Mouse (Mus musculus): Measurements from ENCODE around the gene Tmx4. TPM values are rescaled to one million over a fixed set of nuclear protein-coding genes. Genes with fewer than 3 reads are reported as not detected.

The Tmx4 gene
- total and polyA plus RNA-seq, 2 experiments from 2014 or later: 65.6 to 161 TPM

DNA sequence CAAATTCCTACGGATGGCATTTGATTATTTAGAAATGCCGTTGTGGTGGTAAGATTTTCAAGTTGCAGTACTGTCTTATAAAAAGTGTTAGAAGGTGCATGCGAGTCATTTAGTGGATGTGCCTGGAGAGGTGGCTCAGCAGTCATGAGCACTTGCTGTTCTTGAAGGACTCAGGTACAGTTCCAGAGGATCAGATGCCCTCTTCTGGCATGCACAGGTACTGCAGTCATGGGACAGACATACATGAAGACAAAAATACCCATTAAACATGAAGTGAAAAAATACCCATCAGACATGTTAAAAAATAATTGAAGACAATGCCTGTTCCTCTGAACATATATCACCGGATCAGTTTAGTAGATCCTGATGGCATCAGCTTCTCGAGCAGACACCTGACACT is 29.7 kb upstream of the Tmx4 start:
- peak; percentile 71 for TF ChIP-seq CTCF (IDR thresholded peaks at IDR 0.05; ENCODE audit: low read depth)
- Histone ChIP-seq H3K4me3 (ENCODE audit: low read depth, low read length) (no peak overlapping the region), H3K9me3 (ENCODE audit: low read length) (no peaks in the 10 kb centered on the region), H3K4me2 (ENCODE audit: low read depth) (no peak overlapping the region), H3K27me3 (ENCODE audit: insufficient read depth, low read length) (no peaks in the 10 kb centered on the region), H3K4me1 (ENCODE audit: insufficient read depth) (no peaks in the 10 kb centered on the region), H3K36me3 (ENCODE audit: insufficient read depth) (no peaks in the 10 kb centered on the region), H3K9ac (no peak overlapping the region), H3K27ac (ENCODE audit: low read depth, low read length) (no peak overlapping the region)
- ATAC-seq (no peak), DNase-seq (peak; percentile 33)
- 81% methylated on average over 5 of the region's 5 CpGs for WGBS

GRCm38 (mm10) chr2:134656477-134656876 is 12.5 kb upstream of the Tmx4 start:
- no peak overlapping the region for H3K4me2 ChIP-seq (ENCODE audit: low read depth)
- TF ChIP-seq CTCF (IDR thresholded peaks at IDR 0.05; ENCODE audit: low read depth): no peak
- 31% methylated on average over 4 of the region's 4 CpGs for WGBS

GRCm38 (mm10) chr2:134654668-134655067 is 10.7 kb upstream of the Tmx4 start:
- Histone ChIP-seq H3K36me3 (ENCODE audit: insufficient read depth) (no peaks in the 10 kb centered on the region), H3K4me1 (ENCODE audit: insufficient read depth) (no peaks in the 10 kb centered on the region), H3K4me2 (ENCODE audit: low read depth) (no peak overlapping the region), H3K9ac (no peak overlapping the region), H3K4me3 (ENCODE audit: low read depth, low read length) (no peak overlapping the region), H3K9me3 (ENCODE audit: low read length) (no peaks in the 10 kb centered on the region), H3K27me3 (ENCODE audit: insufficient read depth, low read length) (no peaks in the 10 kb centered on the region), H3K27ac (ENCODE audit: low read depth, low read length) (no peak overlapping the region)
- DNase-seq (no peak), ATAC-seq (no peak)
- TF ChIP-seq CTCF (IDR thresholded peaks at IDR 0.05; ENCODE audit: low read depth): no peak

More at GRCm38 (mm10) chr2:134656477-134656876, 12.5 kb upstream of the Tmx4 start:
- Histone ChIP-seq H3K36me3 (ENCODE audit: insufficient read depth) (no peaks in the 10 kb centered on the region), H3K4me1 (ENCODE audit: insufficient read depth) (no peaks in the 10 kb centered on the region), H3K9me3 (ENCODE audit: low read length) (no peaks in the 10 kb centered on the region), H3K9ac (no peak overlapping the region), H3K27me3 (ENCODE audit: insufficient read depth, low read length) (no peaks in the 10 kb centered on the region), H3K27ac (ENCODE audit: low read depth, low read length) (no peak overlapping the region), H3K4me3 (ENCODE audit: low read depth, low read length) (no peak overlapping the region)
- no peak for ATAC-seq
- DNase-seq: no peak

DNA sequence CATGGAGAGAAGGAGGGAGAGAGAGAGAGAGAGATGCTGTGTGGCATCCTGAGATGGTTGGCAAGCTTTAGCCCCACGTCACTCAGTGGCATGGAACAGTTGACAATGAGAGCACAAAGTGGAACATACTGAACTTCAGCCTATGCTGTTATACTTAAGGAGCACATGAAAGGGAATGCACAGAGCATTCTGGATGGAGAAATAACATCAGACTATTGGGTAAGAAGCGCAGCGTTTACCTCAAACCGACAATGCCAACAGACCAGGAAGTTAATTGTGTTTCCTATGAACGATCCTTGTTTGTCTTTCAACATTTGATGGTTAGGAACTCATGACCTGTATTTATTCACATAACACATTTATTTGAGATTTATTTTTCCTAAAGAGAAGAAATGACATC is 8.8 kb upstream of the Tmx4 start:
- Histone ChIP-seq H3K4me3 (ENCODE audit: low read depth, low read length) (no peak overlapping the region), H3K9ac (no peak overlapping the region), H3K27me3 (ENCODE audit: insufficient read depth, low read length) (no peaks in the 10 kb centered on the region), H3K9me3 (ENCODE audit: low read length) (no peaks in the 10 kb centered on the region), H3K4me2 (ENCODE audit: low read depth) (no peak overlapping the region), H3K36me3 (ENCODE audit: insufficient read depth) (no peaks in the 10 kb centered on the region), H3K27ac (ENCODE audit: low read depth, low read length) (no peak overlapping the region), H3K4me1 (ENCODE audit: insufficient read depth) (peaks cover 5% of the 10 kb centered on the region; the same call in 1 of the 2 replicates)
- DNase-seq (no peak), ATAC-seq (no peak)
- no peak for TF ChIP-seq CTCF (IDR thresholded peaks at IDR 0.05; ENCODE audit: low read depth)
- WGBS: 84% methylated on average over 5 of the region's 5 CpGs

- Histone ChIP-seq H3K4me1 (ENCODE audit: insufficient read depth) (peaks cover 22% of the 10 kb centered on the region; the same call in 1 of the 2 replicates), H3K9me3 (ENCODE audit: low read length) (no peaks in the 10 kb centered on the region), H3K4me2 (ENCODE audit: low read depth) (no peak overlapping the region), H3K27ac (ENCODE audit: low read depth, low read length) (no peak overlapping the region), H3K36me3 (ENCODE audit: insufficient read depth) (no peaks in the 10 kb centered on the region), H3K9ac (no peak overlapping the region), H3K4me3 (ENCODE audit: low read depth, low read length) (no peak overlapping the region), H3K27me3 (ENCODE audit: insufficient read depth, low read length) (no peaks in the 10 kb centered on the region)
- TF ChIP-seq CTCF (IDR thresholded peaks at IDR 0.05; ENCODE audit: low read depth): no peak
- no peak for ATAC-seq
- WGBS: 65% methylated on average over 3 of the region's 3 CpGs
- DNase-seq: peak; percentile 41
Observed at GRCm38 (mm10) chr2:134648999-134649398, 5.1 kb upstream of the Tmx4 start.

GRCm38 (mm10) chr2:134645752-134646151 is 1.8 kb upstream of the Tmx4 start:
- Histone ChIP-seq H3K4me2 (ENCODE audit: low read depth) (no peak overlapping the region), H3K4me1 (ENCODE audit: insufficient read depth) (peaks cover 22% of the 10 kb centered on the region), H3K36me3 (ENCODE audit: insufficient read depth) (no peaks in the 10 kb centered on the region), H3K4me3 (ENCODE audit: low read depth, low read length) (no peak overlapping the region), H3K9ac (no peak overlapping the region), H3K27me3 (ENCODE audit: insufficient read depth, low read length) (no peaks in the 10 kb centered on the region), H3K9me3 (ENCODE audit: low read length) (no peaks in the 10 kb centered on the region), H3K27ac (ENCODE audit: low read depth, low read length) (peak overlapping the region; percentile 100)
- DNase-seq: no peak
- no peak for TF ChIP-seq CTCF (IDR thresholded peaks at IDR 0.05; ENCODE audit: low read depth)
- no peak for ATAC-seq
- 84% methylated on average over 3 of the region's 3 CpGs for WGBS

DNA sequence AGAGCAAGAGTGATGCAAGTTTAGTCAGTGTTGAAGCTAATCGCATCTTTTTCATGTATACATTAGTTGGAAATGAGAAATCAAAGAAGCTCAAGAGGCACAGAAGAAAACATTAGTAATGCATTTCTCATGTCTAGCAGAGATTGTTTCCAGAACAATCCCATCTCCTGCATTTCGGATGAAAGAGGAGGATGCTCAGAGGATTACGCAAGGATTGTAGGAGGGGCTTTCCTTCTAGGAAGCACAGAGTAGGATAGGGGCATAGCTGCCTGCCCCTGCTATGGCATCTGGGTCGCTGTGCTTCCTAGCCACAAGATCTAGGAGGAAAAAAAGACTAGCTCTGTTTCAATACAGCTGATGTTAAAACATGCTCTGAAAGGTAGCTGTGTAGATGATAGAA is 1.2 kb upstream of the Tmx4 start:
- 0 out of 2 replicates have a peak overlapping the region, but pooled peaks have one; percentile 2 for H3K4me2 ChIP-seq (ENCODE audit: low read depth)
- ATAC-seq (no peak), DNase-seq (peak; percentile 39)
- no peak for TF ChIP-seq CTCF (IDR thresholded peaks at IDR 0.05; ENCODE audit: low read depth)
- peaks cover 22% of the 10 kb centered on the region for H3K4me1 ChIP-seq (ENCODE audit: insufficient read depth)
- no peaks in the 10 kb centered on the region for H3K9me3 ChIP-seq (ENCODE audit: low read length)
- 24% methylated on average over 4 of the region's 4 CpGs for WGBS
- no peaks in the 10 kb centered on the region for H3K36me3 ChIP-seq (ENCODE audit: insufficient read depth)
- H3K27me3 ChIP-seq (ENCODE audit: insufficient read depth, low read length): no peaks in the 10 kb centered on the region
- no peak overlapping the region for H3K4me3 ChIP-seq (ENCODE audit: low read depth, low read length)
- no peak overlapping the region for H3K9ac ChIP-seq
- peak overlapping the region; percentile 100 for H3K27ac ChIP-seq (ENCODE audit: low read depth, low read length)
